In genomic region chr19:7214484-7214883, GRCm38 (mm10) we compare ENCODE assay signal across 8 mouse cellular contexts. TPM values are rescaled to one million over a fixed set of nuclear protein-coding genes. Genes with fewer than 3 reads are reported as not detected.
DNase-seq lines count a peak whose midpoint lies in the region; ATAC-seq and TF ChIP-seq lines count a peak whose summit lies in the region.

No protein-coding gene starts in this region.

- peaks cover 39% of the 10 kb centered on the region for H3K4me1 ChIP-seq in kidney, embryonic 15.5 days
- peaks cover 15% of the 10 kb centered on the region for H3K4me1 ChIP-seq in lung, embryonic 14.5 days (ENCODE audit: insufficient read depth)

- no peak overlapping the region for H3K4me2 ChIP-seq in kidney, embryonic 15.5 days
- peak overlapping the region; percentile 15; the same call in 1 of the 2 replicates for H3K4me2 ChIP-seq in lung, embryonic 14.5 days

- H3K4me3 ChIP-seq in kidney, embryonic 15.5 days (replicated peaks): no peak overlapping the region; the same call in 1 of the 2 replicates
- H3K4me3 ChIP-seq in lung, embryonic 14.5 days (ENCODE audit: low read depth, low read length): no peak overlapping the region

- peaks cover 50% of the 10 kb centered on the region for H3K36me3 ChIP-seq in kidney, embryonic 15.5 days
- H3K36me3 ChIP-seq in lung, embryonic 14.5 days (ENCODE audit: insufficient read depth): peaks cover 42% of the 10 kb centered on the region

- WGBS in kidney, embryonic 15.5 days: 77% methylated on average over 5 of the region's 5 CpGs
- 60% methylated on average over 5 of the region's 5 CpGs for WGBS in lung, embryonic 14.5 days

- TF ChIP-seq POLR2A in brain, embryonic 14.5 days (IDR thresholded peaks at IDR 0.05; ENCODE audit: borderline replicate concordance, extremely low read depth, insufficient read depth, insufficient read length, poor library complexity, severe bottlenecking): no peak

- no peak for TF ChIP-seq CTCF in brain, embryonic 14.5 days (IDR thresholded peaks at IDR 0.05; ENCODE audit: borderline replicate concordance, extremely low read depth, insufficient read depth, insufficient read length)
- no peak for TF ChIP-seq CTCF in lung, embryonic 14.5 days (IDR thresholded peaks at IDR 0.05; ENCODE audit: low read depth)

- 0 out of 2 replicates have a peak overlapping the region, but pooled peaks have one; percentile 27 for H3K27ac ChIP-seq in kidney, embryonic 15.5 days
- 0 out of 2 replicates have a peak overlapping the region, but pooled peaks have one; percentile 38 for H3K27ac ChIP-seq in lung, embryonic 14.5 days (ENCODE audit: low read depth)

- DNase-seq in adrenal gland, postnatal 14 days: peak; percentile 32
- no peak for DNase-seq in adrenal gland, postnatal 10 days
- DNase-seq in kidney, adult 9 months: no peak
- peak; percentile 32 for DNase-seq in brain, embryonic 14.5 days (ENCODE audit: low read depth)
- DNase-seq in lung, embryonic 14.5 days: peak; percentile 85
- no peak for DNase-seq in spleen, postnatal 10 days (ENCODE audit: low spot score in 2 of 2)
- DNase-seq in embryo, embryonic 9.5 days (ENCODE audit: extremely low spot score): no peak

- ATAC-seq in kidney, embryonic 15.5 days (replicated peaks; ENCODE audit: low FRiP score): no peak
- peak; percentile 35 for ATAC-seq in lung, embryonic 14.5 days (ENCODE audit: insufficient read depth)

- no peaks in the 10 kb centered on the region for H3K9me3 ChIP-seq in kidney, embryonic 15.5 days (replicated peaks)
- H3K9me3 ChIP-seq in lung, embryonic 14.5 days (ENCODE audit: low read depth, low read length): no peaks in the 10 kb centered on the region

- no peak overlapping the region for H3K9ac ChIP-seq in kidney, embryonic 15.5 days
- H3K9ac ChIP-seq in lung, embryonic 14.5 days: no peak overlapping the region

- H3K27me3 ChIP-seq in kidney, embryonic 15.5 days: no peaks in the 10 kb centered on the region
- H3K27me3 ChIP-seq in lung, embryonic 14.5 days (ENCODE audit: insufficient read depth, low read length): no peaks in the 10 kb centered on the region

RNA-seq across cellular contexts. Expression of gene Cox8a, which starts 2.9 kb away (rescaled TPM):
- total RNA-seq in adrenal gland, postnatal 14 days (2021): 1,334 and 1,491 TPM in 2 replicates
- total RNA-seq in adrenal gland, postnatal 10 days (2021): 1,000 to 10,000 TPM; 1,477 to 1,649 TPM
- polyA plus RNA-seq in kidney, embryonic 15.5 days (2015; fragmentation: Nextera tagmentation; extraction: Ambion mirVana): 1,089 and 1,191 TPM in 2 replicates
- polyA plus RNA-seq in brain, embryonic 14.5 days (2012; rRNA removed): 458 and 614 TPM in 2 replicates
- 917 and 922 TPM in 2 replicates for polyA plus RNA-seq in lung, embryonic 14.5 days (2014; fragmentation: Nextera tagmentation; extraction: Ambion mirVana)

RNA-seq across cellular contexts. Expression of gene Otub1, which starts 8.4 kb away (rescaled TPM):
- 103 and 124 TPM in 2 replicates for total RNA-seq in adrenal gland, postnatal 14 days (2021)
- 100 to 1,000 TPM; 104 to 105 TPM for total RNA-seq in adrenal gland, postnatal 10 days (2021)
- polyA plus RNA-seq in kidney, embryonic 15.5 days (2015; fragmentation: Nextera tagmentation; extraction: Ambion mirVana): 206 and 224 TPM in 2 replicates
- 209 and 213 TPM in 2 replicates for polyA plus RNA-seq in brain, embryonic 14.5 days (2012; rRNA removed)
- polyA plus RNA-seq in lung, embryonic 14.5 days (2014; fragmentation: Nextera tagmentation; extraction: Ambion mirVana): 206 and 221 TPM in 2 replicates

RNA-seq across cellular contexts. Expression of gene Naa40, which starts 26.5 kb away (rescaled TPM):
- total RNA-seq in adrenal gland, postnatal 14 days (2021): 27.9 and 30.6 TPM in 2 replicates
- 10 to 100 TPM; 27.2 to 38.8 TPM for total RNA-seq in adrenal gland, postnatal 10 days (2021)
- polyA plus RNA-seq in kidney, embryonic 15.5 days (2015; fragmentation: Nextera tagmentation; extraction: Ambion mirVana): 74.6 and 75.3 TPM in 2 replicates
- polyA plus RNA-seq in brain, embryonic 14.5 days (2012; rRNA removed): 74.8 and 79.2 TPM in 2 replicates
- 64.9 and 65.8 TPM in 2 replicates for polyA plus RNA-seq in lung, embryonic 14.5 days (2014; fragmentation: Nextera tagmentation; extraction: Ambion mirVana)

RNA-seq across cellular contexts. Expression of gene Rcor2, which starts 52.6 kb away (rescaled TPM):
- total RNA-seq in adrenal gland, postnatal 14 days (2021): 3.4 and 4.1 TPM in 2 replicates
- 1 to 10 TPM; 4.5 to 7.6 TPM for total RNA-seq in adrenal gland, postnatal 10 days (2021)
- 15.9 and 16.0 TPM in 2 replicates for polyA plus RNA-seq in kidney, embryonic 15.5 days (2015; fragmentation: Nextera tagmentation; extraction: Ambion mirVana)
- 134 and 211 TPM in 2 replicates for polyA plus RNA-seq in brain, embryonic 14.5 days (2012; rRNA removed)
- polyA plus RNA-seq in lung, embryonic 14.5 days (2014; fragmentation: Nextera tagmentation; extraction: Ambion mirVana): 6.0 and 7.9 TPM in 2 replicates

Comparison
In these comparisons a context has a peak if more than half of its experiments do, and no peak if none do; other contexts are left out.
1. DNase-seq: peak in adrenal gland, postnatal 14 days (single experiment), brain, embryonic 14.5 days (single experiment) and lung, embryonic 14.5 days (single experiment); none in adrenal gland, postnatal 10 days (single experiment), kidney, adult 9 months (single experiment), spleen, postnatal 10 days (0 of 2) and embryo, embryonic 9.5 days (single experiment).